Mouse (Mus musculus) frontal cortex, adult 2 months (tissue): ENCODE measurements at regions not wholly inside any gene's neighbourhood (a gene's known extent, or its start where the extent isn't known, plus 50 kb on each side); places are given as distances from the start of the nearest gene placed in this dataset.

ENCODE experiments used
- DNase-seq, 2 experiments: peaks; one replicate each; pipeline ENCODE4 v3.0.0; 2022; ENCODE audit warnings: low spot score in 1 of 2; ENCODE audit errors: extremely low spot score in 1 of 2

DNA sequence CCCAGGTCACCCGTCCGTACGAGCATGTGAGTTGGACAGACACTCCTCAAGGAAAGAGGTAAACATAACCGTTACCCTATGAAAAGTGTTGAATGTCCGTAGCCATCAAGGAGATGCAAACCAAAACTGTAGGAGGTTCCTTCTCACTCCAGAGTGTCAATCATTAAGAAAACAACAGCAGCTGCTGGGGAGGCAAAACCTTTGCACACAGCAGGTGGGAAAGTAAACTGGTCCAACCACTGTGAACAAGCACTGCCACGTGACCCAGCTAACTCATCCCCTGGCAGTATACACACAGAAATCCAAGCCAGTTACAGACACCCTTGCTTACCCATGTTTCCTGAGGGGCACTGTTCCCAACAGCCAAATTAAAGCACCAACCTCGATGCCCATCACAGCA is 54.7 kb upstream of the Irx5 start:
- DNase-seq: no peak

GRCm38 (mm10) chr8:92301029-92301428 is 56.4 kb upstream of the Irx5 start:
- no peak for DNase-seq

GRCm38 (mm10) chr8:92286841-92287811 is 70.3 kb upstream of the Irx5 start:
- DNase-seq: no peak

DNA sequence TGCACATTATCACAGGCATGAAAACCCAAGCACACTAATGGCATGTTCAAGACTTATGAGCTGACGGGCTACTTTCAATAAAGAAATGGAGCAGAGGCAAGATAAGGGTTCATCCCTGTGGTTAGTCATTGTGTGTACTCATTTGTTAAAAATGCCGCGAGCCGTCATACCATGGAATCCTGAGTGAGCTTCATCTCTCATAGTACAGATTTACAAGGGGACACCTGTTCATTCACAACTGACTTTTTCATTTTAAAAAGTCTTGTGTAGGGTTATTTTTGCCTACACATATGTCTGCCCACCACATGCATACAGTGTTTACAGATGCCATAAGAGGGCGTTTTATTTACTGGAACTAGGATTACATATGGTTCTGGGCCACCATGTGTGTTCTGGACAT is 81.7 kb upstream of the Irx5 start:
- no peak for DNase-seq

GRCm38 (mm10) chr8:92272726-92273125 is 84.7 kb upstream of the Irx5 start:
- DNase-seq: no peak

DNA sequence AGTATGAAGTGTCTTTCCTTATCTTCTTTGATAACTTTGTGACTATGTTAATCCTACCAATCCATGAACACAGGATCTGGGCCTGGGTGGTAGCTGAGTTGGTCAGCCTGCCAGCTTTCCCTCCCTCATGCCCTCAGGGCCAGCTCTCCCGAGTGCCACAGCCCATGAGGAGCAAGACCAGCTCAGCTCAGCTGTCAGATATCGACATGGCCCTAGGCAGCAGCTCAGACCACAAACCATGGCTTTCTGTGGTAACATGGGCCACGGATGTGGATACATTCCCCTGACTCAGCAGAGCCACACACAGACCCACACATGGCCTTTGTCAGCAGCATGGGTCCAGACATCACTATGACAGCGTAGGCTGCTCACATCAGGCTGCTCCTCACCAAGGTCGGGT is 85.4 kb upstream of the Irx5 start:
- no peak for DNase-seq

DNA sequence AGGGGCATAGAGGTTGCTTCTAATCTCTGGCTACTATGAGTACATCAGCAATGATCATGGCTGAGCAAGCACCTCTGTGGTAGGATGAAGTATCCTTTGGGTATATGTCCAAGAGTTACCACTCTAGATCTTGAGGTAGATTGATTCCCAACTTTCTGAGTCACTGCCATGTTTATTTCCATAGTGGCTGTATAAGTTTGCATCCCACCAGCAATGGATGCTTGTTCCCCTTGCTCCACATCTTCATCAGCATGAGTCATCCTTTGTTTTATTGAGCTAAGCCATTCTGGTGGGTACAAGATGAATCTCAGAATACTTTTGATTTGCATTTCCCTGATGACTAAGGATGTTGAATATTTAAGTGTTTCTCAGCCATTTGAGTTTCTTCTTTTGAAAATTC is 86.8 kb upstream of the Irx5 start:
- DNase-seq: peak in 1 of 2 experiments; percentile 17

GRCm38 (mm10) chr8:92267415-92267814 is 90.0 kb upstream of the Irx5 start:
- DNase-seq: no peak

- DNase-seq: no peak
These were observed 97.4 kb upstream of the Irx5 start for GRCm38 (mm10) chr8:92260056-92260455.

DNA sequence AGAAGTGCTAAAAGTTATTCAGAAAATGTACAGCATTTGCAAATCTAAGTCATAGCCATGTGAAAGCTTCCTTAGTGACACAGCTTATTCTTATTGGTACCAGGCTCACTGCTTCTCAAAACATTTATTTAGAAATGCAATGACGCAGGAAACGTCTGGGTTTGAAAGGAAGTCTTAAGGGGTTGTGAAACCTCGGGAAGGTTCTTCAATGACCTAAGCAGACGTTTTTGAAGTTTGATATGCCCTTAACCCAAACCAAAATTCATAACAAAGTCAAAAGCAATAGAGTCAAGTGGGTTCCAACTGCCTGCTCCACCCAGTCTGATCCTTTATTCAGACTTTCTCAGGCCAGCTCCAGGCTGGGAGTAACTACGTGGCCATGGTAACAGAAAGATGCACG is 99.2 kb upstream of the Irx5 start:
- DNase-seq: no peak

GRCm38 (mm10) chr8:92252597-92253375 is 104.6 kb upstream of the Irx5 start:
- DNase-seq: peak; percentile 50 to 61

GRCm38 (mm10) chr8:92246301-92246700 is 111.1 kb upstream of the Irx5 start:
- no peak for DNase-seq

GRCm38 (mm10) chr8:92240686-92241275 is 116.6 kb upstream of the Irx5 start:
- no peak for DNase-seq

DNA sequence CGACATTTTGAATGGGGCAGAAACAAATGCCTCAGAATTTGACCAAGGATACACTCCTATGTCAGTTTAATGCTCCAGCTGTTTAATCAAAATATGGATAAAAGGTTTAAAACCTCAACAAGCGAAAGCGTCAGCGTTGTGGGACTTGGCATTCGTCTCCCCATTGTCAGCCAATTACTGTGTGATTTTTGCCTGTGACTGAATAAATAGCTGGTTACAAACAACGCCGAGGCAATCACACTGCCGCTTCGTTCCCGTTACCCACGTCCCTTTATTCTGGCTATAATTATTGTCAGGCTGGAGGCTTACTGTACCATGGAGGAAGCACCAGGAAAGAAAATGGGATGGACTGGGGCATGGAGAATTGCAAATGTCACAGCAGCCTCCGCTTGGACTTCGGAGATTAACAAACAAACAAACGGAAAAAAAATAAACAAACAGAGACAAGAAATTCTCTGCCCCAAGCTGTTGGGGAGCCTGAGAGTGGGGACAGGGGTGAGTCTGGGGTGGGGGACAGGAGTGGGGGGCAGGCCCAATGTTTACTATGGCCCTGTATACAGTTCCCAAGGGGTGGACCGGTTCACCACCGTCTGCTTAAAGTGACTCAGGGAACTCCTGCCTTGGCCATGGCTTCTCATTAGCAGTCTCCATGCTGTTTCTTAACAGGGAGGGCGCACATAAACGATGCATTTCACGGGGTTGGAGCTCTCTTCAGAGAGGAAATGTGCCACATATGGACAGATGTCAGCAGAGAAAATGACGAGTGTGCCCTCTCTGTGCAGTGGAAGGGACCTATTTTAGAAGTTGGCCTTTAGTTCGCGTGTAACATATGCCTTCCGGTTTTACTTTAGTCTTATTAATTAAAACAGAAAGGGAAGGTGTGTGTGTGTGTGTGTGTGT is 125.8 kb upstream of the Irx5 start:
- DNase-seq: no peak

- no peak for DNase-seq
These were observed 127.9 kb upstream of the Irx5 start for GRCm38 (mm10) chr8:92229526-92229925.

DNA sequence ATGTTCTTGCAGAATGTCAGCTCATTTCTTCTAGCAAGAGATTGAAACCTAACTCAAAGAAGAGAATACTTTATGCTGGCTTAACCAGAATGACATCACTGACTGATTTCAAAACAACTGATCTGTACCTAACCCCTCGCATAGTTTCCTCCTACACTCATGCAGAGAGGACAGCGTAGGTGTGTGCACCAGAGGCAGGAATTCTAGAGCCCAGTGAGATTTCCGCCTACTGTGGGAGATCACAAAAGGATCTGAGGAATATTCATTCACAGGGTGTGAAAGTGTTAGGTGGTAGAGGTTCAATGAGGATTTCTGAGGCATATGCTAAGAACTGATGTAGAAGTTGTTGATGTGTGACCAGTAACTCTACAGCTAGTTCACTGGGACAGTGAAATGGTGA is 132.5 kb upstream of the Irx5 start:
- DNase-seq: peak in 1 of 2 experiments; percentile 6

DNA sequence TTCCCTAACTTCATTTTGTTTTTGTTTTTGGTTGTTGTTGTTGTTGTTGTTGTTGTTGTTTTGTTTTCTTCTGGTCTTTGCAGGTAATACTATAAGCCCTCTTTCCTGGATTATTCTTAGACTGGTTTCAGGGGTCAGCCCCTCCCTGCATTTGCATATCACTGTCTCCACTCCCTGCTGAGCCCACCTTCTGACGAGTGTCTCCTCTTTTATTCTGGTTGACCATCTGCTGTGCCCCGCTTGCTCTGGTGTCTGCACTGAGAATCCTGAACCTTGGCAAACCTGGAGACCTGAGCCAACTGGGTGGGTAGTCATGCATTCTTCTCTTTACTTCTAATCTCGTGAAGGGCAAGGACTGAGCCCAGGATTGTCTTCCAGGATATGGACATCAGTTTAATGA is 134.4 kb upstream of the Irx5 start:
- DNase-seq: no peak

DNA sequence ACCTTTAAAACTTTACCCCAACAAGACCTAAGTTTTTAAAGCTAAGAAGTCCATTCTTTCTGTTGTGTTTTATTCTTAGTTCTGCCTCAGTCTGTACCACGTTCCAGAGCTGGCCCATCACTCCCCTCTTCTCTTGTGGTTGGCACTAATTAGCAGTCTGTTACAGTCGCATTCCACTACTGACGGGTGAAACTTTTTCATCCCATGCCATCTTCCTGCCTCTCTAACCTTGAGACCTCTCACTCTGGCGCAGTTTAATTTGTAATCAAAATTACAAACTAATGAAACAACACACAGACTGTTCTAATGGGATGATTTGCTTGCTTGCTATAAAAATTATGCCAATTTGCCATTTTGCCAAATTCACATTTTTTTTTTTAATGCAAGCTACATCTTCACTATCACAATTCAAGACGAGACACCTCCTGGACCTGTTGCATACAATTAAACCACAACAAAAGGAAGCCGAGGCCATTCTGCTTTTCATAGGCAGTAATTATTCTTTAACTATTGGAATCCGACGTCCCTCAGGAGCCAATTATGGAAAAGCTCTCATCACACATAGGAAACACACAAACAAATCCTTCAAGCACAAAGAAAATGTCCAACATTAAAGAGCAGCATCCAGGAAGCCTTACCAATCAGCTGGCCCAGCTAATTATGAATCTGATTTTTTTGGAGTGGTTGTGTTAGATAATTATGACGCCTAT is 138.1 kb upstream of the Irx5 start:
- DNase-seq: no peak

DNA sequence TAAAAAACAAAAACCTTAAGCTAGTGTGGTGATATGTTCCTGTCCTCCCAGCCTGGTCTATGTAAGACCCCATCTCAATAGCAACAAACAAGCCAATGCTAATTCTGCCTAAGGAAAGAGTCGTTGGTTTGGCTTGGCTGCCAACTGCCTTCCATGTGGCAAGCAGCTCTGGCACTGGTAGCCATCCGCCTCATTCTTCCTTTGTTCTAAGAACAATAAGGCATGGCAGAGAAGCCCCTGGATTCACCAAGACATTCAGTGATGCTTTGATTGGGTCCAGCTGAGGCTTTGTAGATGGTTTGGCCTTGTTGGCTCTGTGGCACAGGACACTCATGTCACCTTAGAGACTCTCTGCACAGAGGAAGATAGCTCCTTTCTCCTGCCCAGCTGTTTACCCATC is 139.9 kb upstream of the Irx5 start:
- no peak for DNase-seq

- no peak for DNase-seq
These were observed 141.2 kb upstream of the Irx5 start for GRCm38 (mm10) chr8:92216176-92216575.
